Mouse (Mus musculus) kidney, postnatal 0 days (tissue): ENCODE measurements at regions not wholly inside any gene's neighbourhood (a gene's known extent, or its start where the extent isn't known, plus 50 kb on each side); places are given as distances from the start of the nearest gene placed in this dataset.

Experiments used
- ATAC-seq: fragments of 200-750 bp; cut with Nextera tagmentation; replicated peaks from 2 replicates; pipeline ENCODE4 v1.8.0; 2017; ENCODE audit warnings: low read depth, moderate number of reproducible peaks, moderate TSS enrichment, moderate library complexity; ENCODE audit not compliant: low FRiP score
- DNase-seq: peaks from one replicate; pipeline ENCODE4 v3.0.0-alpha.2; 2016; ENCODE audit warnings: low spot score
- H3K27ac ChIP-seq: fragments of 300-500 bp; sonication (generic); 2 replicates; pipeline ENCODE4 v1.5.1; 2014; ENCODE audit warnings: mild to moderate bottlenecking
- H3K27me3 ChIP-seq: fragments of 300-500 bp; sonication (generic); 2 replicates; pipeline ENCODE4 v1.6.1; 2014; ENCODE audit warnings: low read length, mixed read lengths; ENCODE audit not compliant: insufficient read depth
- H3K36me3 ChIP-seq: fragments of 300-500 bp; sonication (generic); 2 replicates; pipeline ENCODE4 v1.6.1; 2014; ENCODE audit warnings: low read length, mixed read lengths; ENCODE audit not compliant: insufficient read depth
- H3K4me1 ChIP-seq: fragments of 300-500 bp; sonication (generic); replicated peaks from 2 replicates; pipeline ENCODE4 v1.6.1; 2014; ENCODE audit warnings: antibody characterized with exemption, low read length, mixed read lengths; ENCODE audit not compliant: insufficient read depth
- H3K4me2 ChIP-seq: fragments of 300-500 bp; sonication (generic); 2 replicates; pipeline ENCODE4 v1.6.1; 2014; ENCODE audit warnings: mild to moderate bottlenecking, low read length, moderate library complexity, mixed read lengths
- H3K4me3 ChIP-seq: fragments of 300-500 bp; sonication (generic); replicated peaks from 2 replicates; pipeline ENCODE4 v1.5.1; 2014; ENCODE audit warnings: low read depth, low read length
- H3K9ac ChIP-seq: fragments of 300-500 bp; sonication (generic); 2 replicates; pipeline ENCODE4 v1.6.1; 2014; ENCODE audit warnings: low read depth, low read length
- H3K9me3 ChIP-seq: fragments of 300-500 bp; sonication (generic); replicated peaks from 2 replicates; pipeline ENCODE4 v1.6.1; 2016; ENCODE audit warnings: low read length, inconsistent platforms, mixed read lengths
- CTCF ChIP-seq: IDR thresholded peaks from 2 replicates; pipeline ENCODE4 v1.5.1; 2016; ENCODE audit warnings: antibody characterized with exemption, low read depth, mild to moderate bottlenecking, moderate library complexity
- WGBS: fragments of 180-500 bp; shearing (Covaris S2); extraction: QIAGEN DNeasy Blood & Tissue Kit; methylation state at CpG from one replicate; pipeline ENCODE4 v1.1.7; 2014; 5-methylcytosine and 5-hydroxymethylcytosine counted together

- no peak for ATAC-seq
- Histone ChIP-seq H3K9me3 (no peaks in the 10 kb centered on the region), H3K27me3 (no peaks in the 10 kb centered on the region), H3K4me2 (no peak overlapping the region), H3K4me1 (no peaks in the 10 kb centered on the region), H3K36me3 (no peaks in the 10 kb centered on the region), H3K9ac (no peak overlapping the region), H3K27ac (no peak overlapping the region), H3K4me3 (no peak overlapping the region)
- no peak for DNase-seq
- 45% methylated on average over 7 of the region's 7 CpGs for WGBS
- no peak for TF ChIP-seq CTCF
Measured at GRCm38 (mm10) chr2:51753565-51754031, 126.3 kb downstream of the Tas2r134 start.

GRCm38 (mm10) chr2:51757361-51757760, 130.1 kb downstream of the Tas2r134 start:
- H3K27ac ChIP-seq = no peak overlapping the region
- H3K4me1 ChIP-seq = no peaks in the 10 kb centered on the region
- H3K4me3 ChIP-seq = no peak overlapping the region
- H3K9me3 ChIP-seq = no peaks in the 10 kb centered on the region
- no peak overlapping the region for H3K4me2 ChIP-seq
- no peak for DNase-seq
- H3K36me3 ChIP-seq = no peaks in the 10 kb centered on the region
- no peaks in the 10 kb centered on the region for H3K27me3 ChIP-seq
- no peak for TF ChIP-seq CTCF
- 42% methylated on average over 1 of the region's 1 CpGs for WGBS
- H3K9ac ChIP-seq = no peak overlapping the region
- ATAC-seq = no peak

- Histone ChIP-seq H3K27me3 (no peaks in the 10 kb centered on the region), H3K9me3 (no peaks in the 10 kb centered on the region), H3K4me1 (no peaks in the 10 kb centered on the region), H3K27ac (no peak overlapping the region), H3K4me3 (no peak overlapping the region), H3K9ac (no peak overlapping the region), H3K36me3 (no peaks in the 10 kb centered on the region), H3K4me2 (no peak overlapping the region)
- no peak for TF ChIP-seq CTCF
- DNase-seq (no peak), ATAC-seq (no peak)
- 88% methylated on average over 8 of the region's 8 CpGs for WGBS
Measured at GRCm38 (mm10) chr2:51758093-51758492, 130.8 kb downstream of the Tas2r134 start.

- WGBS = 94% methylated on average over 4 of the region's 4 CpGs
- ATAC-seq (no peak), DNase-seq (no peak)
- no peaks in the 10 kb centered on the region for H3K36me3 ChIP-seq
- H3K9ac ChIP-seq = no peak overlapping the region
- no peak overlapping the region for H3K27ac ChIP-seq
- no peaks in the 10 kb centered on the region for H3K27me3 ChIP-seq
- no peak for TF ChIP-seq CTCF
- no peak overlapping the region for H3K4me2 ChIP-seq
- no peaks in the 10 kb centered on the region for H3K4me1 ChIP-seq
- no peak overlapping the region for H3K4me3 ChIP-seq
- H3K9me3 ChIP-seq = no peaks in the 10 kb centered on the region
Measured at GRCm38 (mm10) chr2:51762866-51763265, 135.6 kb downstream of the Tas2r134 start.

GRCm38 (mm10) chr2:51767507-51768135, 140.3 kb downstream of the Tas2r134 start:
- Histone ChIP-seq H3K4me1 (no peaks in the 10 kb centered on the region), H3K27me3 (no peaks in the 10 kb centered on the region), H3K4me2 (no peak overlapping the region), H3K4me3 (no peak overlapping the region), H3K9ac (no peak overlapping the region), H3K9me3 (no peaks in the 10 kb centered on the region), H3K27ac (no peak overlapping the region), H3K36me3 (no peaks in the 10 kb centered on the region)
- ATAC-seq (no peak), DNase-seq (peak; percentile 44)
- no peak for TF ChIP-seq CTCF
- 43% methylated on average over 4 of the region's 4 CpGs for WGBS

GRCm38 (mm10) chr2:51768298-51769271, 141.3 kb downstream of the Tas2r134 start:
- ATAC-seq (no peak), DNase-seq (no peak)
- H3K9me3 ChIP-seq = no peaks in the 10 kb centered on the region
- H3K4me2 ChIP-seq = no peak overlapping the region
- no peak overlapping the region for H3K4me3 ChIP-seq
- no peaks in the 10 kb centered on the region for H3K36me3 ChIP-seq
- no peaks in the 10 kb centered on the region for H3K27me3 ChIP-seq
- H3K9ac ChIP-seq = no peak overlapping the region
- WGBS = 61% methylated on average over 12 of the region's 12 CpGs
- no peaks in the 10 kb centered on the region for H3K4me1 ChIP-seq
- H3K27ac ChIP-seq = no peak overlapping the region
- no peak for TF ChIP-seq CTCF
